Mouse (Mus musculus) CH12.LX (cell line): ENCODE results near the gene Kcnc4.

Experiments used
- CTCF ChIP-seq, 2 experiments: IDR thresholded peaks in 1 of 2; conservative IDR thresholded peaks in 1 of 2; 2 replicates each; pipeline ENCODE4 v1.5.1; 2011 to 2012; ENCODE audit warnings: low read depth in 2 of 2, low read length in 2 of 2, improper control_type of control experiment in 1 of 2, inconsistent platforms in 1 of 2, mild to moderate bottlenecking in 1 of 2, moderate library complexity in 1 of 2
- MXI1 ChIP-seq: IDR thresholded peaks from 2 replicates; pipeline ENCODE4 v1.6.1; 2011; ENCODE audit warnings: mild to moderate bottlenecking, low read depth, low read length, improper control_type of control experiment

- TF ChIP-seq CTCF (conservative IDR thresholded peaks at IDR 0.05 in 1 of 2, IDR thresholded peaks at IDR 0.05 in 1 of 2; ENCODE audit: low read depth in 2 of 2, low read length in 2 of 2): no peak
- no peak for TF ChIP-seq MXI1
Observed at GRCm38 (mm10) chr3:107443866-107444265, 15.5 kb downstream of the Kcnc4 start.
